Comparison of ENCODE assay signal across 32 mouse cellular contexts in genomic region chr1:98479243-98479642, GRCm38 (mm10). TPM values are rescaled to one million over a fixed set of nuclear protein-coding genes. Genes with fewer than 3 reads are reported as not detected.
"Had no signal": no experiment of that assay in that cellular context is flagged by ENCODE, and none has a peak within 500 bp of the region (broad histone marks: within the 10 kb centered on the region; RNA-seq: fewer than 3 reads in every experiment).

No protein-coding gene starts in this region.

- ATAC-seq: hindbrain, embryonic 16.5 days; hindbrain, postnatal 0 days; inflammation-experienced regulatory T-cells, adult 6 months; intestine, embryonic 15.5 days; intestine, embryonic 16.5 days; intestine, postnatal 0 days had no signal

- DNase-seq: heart, postnatal 10 days; heart, postnatal 14 days; heart, postnatal 36 days; heart, postnatal 4 days; kidney, adult 11 months; kidney, adult 18-20 months; kidney, adult 2 months; kidney, adult 8-10 months; kidney, adult 9 months; kidney, postnatal 10 days; kidney, postnatal 14 days; kidney, postnatal 25 days; kidney, postnatal 36 days; kidney, postnatal 4 days; layer of hippocampus, adult 9-11 months; layer of hippocampus, postnatal 36 days had no signal

RNA-seq across cellular contexts. Expression of gene Slco6d1, which starts 58.3 kb away (rescaled TPM):
- total RNA-seq: heart, postnatal 10 days; heart, postnatal 14 days; heart, postnatal 25 days; heart, postnatal 36 days; heart, postnatal 4 days; hindbrain, postnatal 0 days; layer of hippocampus, adult 18-20 months; layer of hippocampus, adult 2 months; layer of hippocampus, adult 8-10 months; layer of hippocampus, postnatal 10 days; layer of hippocampus, postnatal 14 days; layer of hippocampus, postnatal 25 days; layer of hippocampus, postnatal 36 days; left cerebral cortex, adult 18-20 months; left cerebral cortex, adult 2 months; left cerebral cortex, adult 8-10 months had no signal
